Mouse (Mus musculus) liver, postnatal 0 days (tissue): ENCODE measurements around the gene Ubn1.

Source experiments
- CTCF ChIP-seq: sonication (generic); IDR thresholded peaks from 2 replicates; pipeline ENCODE4 v1.5.1; 2016; ENCODE audit warnings: antibody characterized with exemption, low read depth
- EP300 ChIP-seq: IDR thresholded peaks from 2 replicates; pipeline ENCODE4 v1.6.1; 2016; ENCODE audit warnings: antibody characterized with exemption, low read depth, mild to moderate bottlenecking

- TF ChIP-seq CTCF (peak; percentile 40), EP300 (no peak)
Measured at GRCm38 (mm10) chr16:5013054-5013838, 36.6 kb upstream of the Ubn1 start, which contains the start of gene Rogdi.
